In genomic region chr6:128011071-128011477, GRCm38 (mm10) we compare ENCODE assay signal across 9 mouse cellular contexts.
DNase-seq lines count a peak whose midpoint lies in the region; ATAC-seq and TF ChIP-seq lines count a peak whose summit lies in the region.
"Had no signal": no experiment of that assay in that cellular context is flagged by ENCODE, and none has a peak within 500 bp of the region (broad histone marks: within the 10 kb centered on the region; RNA-seq: fewer than 3 reads in every experiment).

No protein-coding gene starts in this region.

- no peaks in the 10 kb centered on the region for H3K27me3 ChIP-seq in heart, adult 2 months (ENCODE audit: control insufficient read depth, insufficient read depth, low read length)
- H3K27me3 ChIP-seq in hindbrain, embryonic 15.5 days, result no peaks in the 10 kb centered on the region
- no peaks in the 10 kb centered on the region for H3K27me3 ChIP-seq in stomach, embryonic 16.5 days (ENCODE audit: control insufficient read depth, insufficient read depth, low read length)

- no peak overlapping the region for H3K4me2 ChIP-seq in hindbrain, embryonic 15.5 days
- H3K4me2 ChIP-seq in stomach, embryonic 16.5 days (ENCODE audit: low read depth, low read length), result no peak overlapping the region

- TF ChIP-seq POLR2A in heart, adult 2 months (IDR thresholded peaks at IDR 0.05; ENCODE audit: insufficient read depth, low read depth, low read length), result no peak

- no peak overlapping the region for H3K27ac ChIP-seq in heart, adult 2 months
- H3K27ac ChIP-seq in hindbrain, embryonic 15.5 days (replicated peaks), result 0 out of 2 replicates have a peak overlapping the region, but pooled peaks have one; percentile 25
- H3K27ac ChIP-seq in stomach, embryonic 16.5 days (ENCODE audit: low read length), result peak overlapping the region; percentile 88

- H3K36me3 ChIP-seq in heart, adult 2 months (ENCODE audit: control insufficient read depth, insufficient read depth, low read length), result no peaks in the 10 kb centered on the region
- H3K36me3 ChIP-seq in hindbrain, embryonic 15.5 days, result no peaks in the 10 kb centered on the region
- H3K36me3 ChIP-seq in stomach, embryonic 16.5 days (ENCODE audit: control insufficient read depth, insufficient read depth, low read length), result no peaks in the 10 kb centered on the region
- H3K36me3 ChIP-seq: G1E had no signal

- no peak for ATAC-seq in hindbrain, embryonic 15.5 days (ENCODE audit: low FRiP score, low read depth)
- peak; percentile 58 for ATAC-seq in stomach, embryonic 16.5 days (ENCODE audit: insufficient read depth, low FRiP score)

- no peak for TF ChIP-seq CTCF in heart, adult 2 months (IDR thresholded peaks at IDR 0.05)

- no peak for TF ChIP-seq EP300 in heart, adult 2 months (IDR thresholded peaks at IDR 0.05; ENCODE audit: insufficient read depth, low read depth, low read length)

- H3K79me2 ChIP-seq in heart, adult 2 months (replicated peaks; ENCODE audit: control insufficient read depth, insufficient read depth, low read length), result no peaks in the 10 kb centered on the region; the same call in 1 of the 2 replicates

- intact Hi-C loops in heart, adult 2 months (cut with DNase I), result no loop called here

- peak; percentile 41 to 44 for DNase-seq in heart, adult 2 months
- no peak for DNase-seq in heart, adult 9 months (ENCODE audit: low spot score in 2 of 2)
- DNase-seq in urinary bladder, postnatal 14 days (ENCODE audit: low spot score), result peak; percentile 36
- DNase-seq in urinary bladder, adult 2 months (ENCODE audit: low spot score), result no peak
- no peak for DNase-seq in yolk sac, embryonic 10.5 days (ENCODE audit: low spot score)
- DNase-seq in T-cell, adult 2 months (ENCODE audit: low spot score), result no peak

- WGBS in heart, adult 2 months, result 37% methylated on average over 13 of the region's 13 CpGs
- WGBS in hindbrain, embryonic 15.5 days, result 76% methylated on average over 13 of the region's 13 CpGs
- 51% methylated on average over 8 of the region's 13 CpGs for WGBS in stomach, embryonic 16.5 days

- no peak overlapping the region for H3K4me3 ChIP-seq in heart, adult 2 months
- H3K4me3 ChIP-seq in hindbrain, embryonic 15.5 days, result no peak overlapping the region
- H3K4me3 ChIP-seq in stomach, embryonic 16.5 days (replicated peaks; ENCODE audit: low read length), result no peak overlapping the region

- H3K4me1 ChIP-seq in heart, adult 2 months (ENCODE audit: control insufficient read depth, insufficient read depth, low read length), result peaks cover 24% of the 10 kb centered on the region
- peaks cover 62% of the 10 kb centered on the region for H3K4me1 ChIP-seq in hindbrain, embryonic 15.5 days (replicated peaks)
- peaks cover 35% of the 10 kb centered on the region for H3K4me1 ChIP-seq in stomach, embryonic 16.5 days (ENCODE audit: control insufficient read depth, insufficient read depth, low read length)

- H3K9me3 ChIP-seq in hindbrain, embryonic 15.5 days, result no peaks in the 10 kb centered on the region
- no peaks in the 10 kb centered on the region for H3K9me3 ChIP-seq in stomach, embryonic 16.5 days (replicated peaks; ENCODE audit: control insufficient read depth, low read length)

- H3K9ac ChIP-seq in heart, adult 2 months (ENCODE audit: low read depth, low read length), result no peak overlapping the region
- no peak overlapping the region for H3K9ac ChIP-seq in hindbrain, embryonic 15.5 days
- peak overlapping the region; percentile 55 for H3K9ac ChIP-seq in stomach, embryonic 16.5 days (ENCODE audit: low read length)

Comparison
In these comparisons a context has a peak if more than half of its experiments do, and no peak if none do; other contexts are left out.
1. DNase-seq: peak in heart, adult 2 months (2 of 2) and urinary bladder, postnatal 14 days (single experiment); none in heart, adult 9 months (0 of 2), urinary bladder, adult 2 months (single experiment), yolk sac, embryonic 10.5 days (single experiment) and T-cell, adult 2 months (single experiment).